Mouse (Mus musculus) lung, postnatal 14 days (tissue): ENCODE data around the gene Inppl1.
A peak's percentile ranks its signal among the peaks of the same experiment; 100 is the strongest.

Experiments used
- DNase-seq: peaks from one replicate; pipeline ENCODE4 v3.0.0; 2021

Inppl1 gene

GRCm38 (mm10) chr7:101837154-101837605, 849 bp downstream of the Inppl1 start:
- no peak for DNase-seq

- DNase-seq, result peak; percentile 70
These were observed 1.5 kb downstream of the Inppl1 start for GRCm38 (mm10) chr7:101836271-101837153.

GRCm38 (mm10) chr7:101835457-101836109, 2.4 kb downstream of the Inppl1 start:
- no peak for DNase-seq

- no peak for DNase-seq
These were observed 3.1 kb downstream of the Inppl1 start for GRCm38 (mm10) chr7:101834903-101835302.

- DNase-seq, result no peak
These were observed 4.0 kb downstream of the Inppl1 start for GRCm38 (mm10) chr7:101833916-101834584.

- no peak for DNase-seq
These were observed 4.7 kb downstream of the Inppl1 start for GRCm38 (mm10) chr7:101833352-101833751.

- no peak for DNase-seq
These were observed 5.7 kb downstream of the Inppl1 start for GRCm38 (mm10) chr7:101832372-101832771.

GRCm38 (mm10) chr7:101831437-101831836, 6.6 kb downstream of the Inppl1 start:
- DNase-seq, result no peak

- DNase-seq, result no peak
These were observed 7.7 kb downstream of the Inppl1 start for GRCm38 (mm10) chr7:101830373-101830772.

GRCm38 (mm10) chr7:101823758-101824630, 14.0 kb downstream of the Inppl1 start:
- no peak for DNase-seq

GRCm38 (mm10) chr7:101822836-101823757, 14.9 kb downstream of the Inppl1 start:
- DNase-seq, result peak; percentile 47

- DNase-seq, result peak; percentile 50
These were observed 16.2 kb downstream of the Inppl1 start for GRCm38 (mm10) chr7:101821571-101822501.

GRCm38 (mm10) chr7:101820295-101821030, 17.6 kb downstream of the Inppl1 start:
- DNase-seq, result no peak

GRCm38 (mm10) chr7:101817861-101818401, 20.1 kb downstream of the Inppl1 start, which contains the start of gene Phox2a:
Gene Phox2a (plus strand): TSS chr7:101818313.
- no peak for DNase-seq

GRCm38 (mm10) chr7:101777053-101777452, 61.0 kb downstream of the Inppl1 start:
- DNase-seq, result no peak

- no peak for DNase-seq
These were observed 65.3 kb downstream of the Inppl1 start for GRCm38 (mm10) chr7:101772687-101773086.
